Mouse (Mus musculus): ENCODE measurements around the gene Sox2.

- TF ChIP-seq CTCF (conservative IDR thresholded peaks at IDR 0.05; ENCODE audit: low read length) (no peak), NANOG (IDR thresholded peaks at IDR 0.05; ENCODE audit: borderline replicate concordance, low read length) (no peak)
Measured at GRCm38 (mm10) chr3:34637481-34637880, 12.7 kb upstream of the Sox2 start.
